Mouse (Mus musculus) neural tube, embryonic 10.5 days (tissue): ENCODE data around the gene Kmt5b.

Source experiments
- DNase-seq: peaks from one replicate; pipeline ENCODE4 v3.0.0-alpha.2; 2017; ENCODE audit warnings: low spot score; ENCODE audit errors: extremely low spot score

Kmt5b gene

DNA sequence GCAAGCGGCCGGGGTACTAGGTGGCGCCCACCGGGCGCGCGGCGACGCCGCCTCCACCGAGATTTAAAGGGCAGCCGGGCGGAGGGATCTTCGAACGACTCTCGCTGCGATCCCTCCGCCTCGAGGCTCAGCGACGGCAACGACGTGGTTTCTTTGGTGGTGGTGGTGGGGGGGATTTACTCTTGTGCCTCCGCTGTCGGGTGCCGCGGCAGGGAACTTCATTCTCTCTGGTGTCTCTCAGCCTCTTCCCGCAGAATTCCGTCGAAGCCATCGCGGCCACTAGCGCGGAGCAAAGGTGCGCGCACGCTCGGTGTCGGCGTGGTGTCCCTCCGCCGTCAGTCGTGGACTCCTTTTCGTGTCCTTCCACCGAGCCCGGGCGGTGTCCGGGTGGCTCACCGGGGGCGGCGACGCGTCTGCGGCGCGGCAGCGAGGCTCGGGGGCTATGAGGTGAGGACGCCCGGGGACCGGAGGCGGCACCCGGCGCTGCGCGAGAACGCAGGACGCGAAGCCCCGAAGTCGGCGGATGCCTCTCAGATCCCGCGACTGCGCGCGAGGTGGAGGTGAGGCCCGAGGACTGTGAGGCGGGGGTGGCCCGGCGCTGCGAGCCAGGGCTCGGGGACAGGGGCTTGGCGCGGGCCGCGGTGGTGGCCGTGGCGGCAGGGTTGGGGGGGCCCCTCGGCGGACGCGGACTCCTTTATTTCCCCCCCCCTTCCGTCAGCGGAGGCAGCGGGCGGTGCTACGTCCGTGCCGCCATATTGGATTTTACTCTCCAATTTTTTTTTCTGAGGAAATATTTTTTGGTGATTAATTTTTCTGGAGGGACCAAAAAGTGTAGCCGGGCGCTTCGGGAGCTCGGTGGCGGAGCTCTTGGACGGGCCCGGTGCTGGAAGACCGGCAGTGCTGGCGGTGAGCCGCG lies 818 bp downstream of the Kmt5b start:
- peak; percentile 90 for DNase-seq

DNA sequence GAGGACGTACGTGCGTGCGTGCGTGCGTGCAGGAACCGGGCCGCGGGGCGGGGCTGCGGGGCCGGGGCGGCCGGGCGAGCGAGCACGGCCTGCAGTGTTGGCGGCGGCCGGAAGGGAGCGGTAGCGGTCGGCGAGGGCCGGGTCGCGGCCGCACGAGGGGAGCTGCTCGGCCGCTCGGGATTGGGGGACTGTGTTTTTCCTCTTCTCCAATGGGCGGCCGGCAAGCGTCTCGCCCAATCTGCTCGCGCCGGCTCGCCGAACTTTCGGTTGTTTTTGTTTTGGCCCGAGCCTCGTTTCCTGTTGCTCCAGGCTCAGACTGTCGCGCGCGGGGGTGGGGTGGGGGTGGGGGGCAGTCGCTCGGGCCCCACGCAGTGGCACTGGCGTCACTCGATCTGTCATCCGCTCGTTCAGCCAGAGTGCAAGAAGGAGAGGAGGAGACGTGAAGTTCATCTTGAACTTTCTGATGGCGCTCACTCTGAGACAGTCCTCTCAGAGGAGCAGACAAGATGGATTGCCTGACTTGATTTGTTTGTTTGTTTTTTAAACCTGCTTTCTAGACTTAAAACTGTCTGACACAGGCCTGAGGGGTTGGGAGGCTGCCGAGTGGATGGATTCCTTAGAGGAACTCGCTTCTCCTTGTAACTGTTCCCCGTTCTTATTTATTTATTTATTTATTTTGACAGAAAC lies 1.6 kb downstream of the Kmt5b start:
- DNase-seq = peak; percentile 94

DNA sequence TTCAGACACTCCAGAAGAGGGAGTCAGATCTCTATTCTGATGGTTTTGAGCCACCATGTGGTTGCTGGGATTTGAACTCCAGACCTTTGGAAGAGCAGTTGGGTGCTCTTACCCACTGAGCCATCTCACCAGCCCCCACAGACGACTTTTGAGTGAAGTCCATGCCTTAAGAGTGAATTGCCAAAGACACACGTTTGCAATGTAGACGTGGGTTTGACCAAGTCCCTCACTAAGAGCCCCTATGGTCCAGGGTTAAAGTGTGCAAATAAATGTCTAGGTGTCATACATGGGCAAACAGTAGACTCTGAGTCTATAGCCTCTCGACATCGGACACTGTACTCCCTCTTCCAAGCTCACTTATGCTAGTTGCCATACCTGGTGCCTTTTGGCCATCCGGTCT lies 2.3 kb downstream of the Kmt5b start:
- no peak for DNase-seq

DNA sequence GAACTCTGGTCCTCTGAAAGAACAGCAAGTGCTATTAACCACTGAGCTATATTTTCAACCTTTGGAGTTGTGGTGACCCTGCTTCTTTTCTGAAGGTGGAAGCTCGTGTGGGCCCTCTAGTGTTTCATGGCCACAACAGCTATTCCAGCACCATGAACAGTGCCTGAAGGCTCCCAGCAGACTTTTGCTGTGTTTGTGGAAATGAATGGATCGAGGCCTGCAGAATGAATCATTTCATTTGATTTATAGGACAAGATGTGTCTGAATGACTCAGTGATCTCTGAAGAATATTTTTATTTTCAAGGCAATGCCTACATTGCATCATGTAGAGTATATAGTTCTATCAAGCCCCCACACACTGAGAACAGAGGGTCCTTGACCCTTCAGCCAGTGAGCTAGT lies 6.9 kb downstream of the Kmt5b start:
- DNase-seq = no peak

DNA sequence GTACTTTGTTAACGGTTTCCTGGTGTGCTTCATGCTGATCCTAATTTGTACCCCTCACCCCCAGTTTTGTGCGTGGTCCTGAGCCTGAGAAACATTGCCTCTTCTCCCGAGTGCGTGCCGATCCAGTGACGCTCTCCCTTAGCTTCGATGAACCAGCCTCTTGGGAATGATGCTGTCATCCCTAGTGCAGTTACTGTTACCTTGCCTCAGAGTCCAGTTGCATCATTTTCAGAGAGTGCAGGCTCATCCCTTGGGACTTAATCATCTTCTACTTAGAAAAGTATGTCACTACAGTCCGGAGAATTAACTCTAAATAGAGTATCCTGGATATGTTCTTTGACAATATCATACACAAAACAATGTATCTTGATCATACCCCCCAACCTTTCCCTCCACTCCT lies 11.5 kb downstream of the Kmt5b start:
- DNase-seq = no peak

DNA sequence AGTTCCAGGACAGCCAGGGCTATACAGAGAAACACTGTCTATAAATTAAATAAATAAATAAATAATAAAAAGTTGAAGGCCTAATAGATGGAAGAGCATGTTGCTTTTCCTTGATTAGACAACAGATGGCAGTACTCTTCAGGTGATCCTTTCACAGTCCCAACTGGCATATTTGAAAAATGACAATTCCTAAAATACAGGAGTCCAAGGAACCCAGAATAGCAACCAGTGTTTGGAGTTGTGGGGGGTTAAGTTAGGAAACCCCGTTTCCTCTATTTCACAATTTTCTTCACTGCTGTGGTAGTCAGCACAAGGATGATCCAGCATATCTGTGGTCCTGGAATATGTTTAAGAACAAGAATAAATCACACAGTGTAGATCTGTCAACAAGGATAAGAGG lies 22.9 kb downstream of the Kmt5b start:
- no peak for DNase-seq

DNA sequence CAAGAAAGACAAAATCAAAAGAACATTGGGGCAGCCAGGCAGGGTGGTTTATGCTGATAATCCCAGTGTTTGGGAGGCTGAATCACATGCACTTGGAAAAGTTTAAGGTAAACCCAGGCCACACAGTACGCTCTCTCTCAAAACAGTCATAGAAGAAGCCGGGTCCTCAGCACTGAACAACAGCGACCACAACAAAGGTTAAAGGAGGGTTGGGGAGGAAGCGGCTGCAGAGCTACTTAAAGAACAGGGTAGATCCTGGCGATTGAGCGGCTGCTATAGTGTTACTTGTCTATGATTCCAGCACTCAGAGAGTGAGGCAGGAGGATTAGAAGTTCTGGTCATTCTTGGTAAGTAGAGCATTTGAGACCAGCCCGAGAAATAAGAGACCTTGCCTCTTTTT lies 38.3 kb downstream of the Kmt5b start:
- no peak for DNase-seq

DNA sequence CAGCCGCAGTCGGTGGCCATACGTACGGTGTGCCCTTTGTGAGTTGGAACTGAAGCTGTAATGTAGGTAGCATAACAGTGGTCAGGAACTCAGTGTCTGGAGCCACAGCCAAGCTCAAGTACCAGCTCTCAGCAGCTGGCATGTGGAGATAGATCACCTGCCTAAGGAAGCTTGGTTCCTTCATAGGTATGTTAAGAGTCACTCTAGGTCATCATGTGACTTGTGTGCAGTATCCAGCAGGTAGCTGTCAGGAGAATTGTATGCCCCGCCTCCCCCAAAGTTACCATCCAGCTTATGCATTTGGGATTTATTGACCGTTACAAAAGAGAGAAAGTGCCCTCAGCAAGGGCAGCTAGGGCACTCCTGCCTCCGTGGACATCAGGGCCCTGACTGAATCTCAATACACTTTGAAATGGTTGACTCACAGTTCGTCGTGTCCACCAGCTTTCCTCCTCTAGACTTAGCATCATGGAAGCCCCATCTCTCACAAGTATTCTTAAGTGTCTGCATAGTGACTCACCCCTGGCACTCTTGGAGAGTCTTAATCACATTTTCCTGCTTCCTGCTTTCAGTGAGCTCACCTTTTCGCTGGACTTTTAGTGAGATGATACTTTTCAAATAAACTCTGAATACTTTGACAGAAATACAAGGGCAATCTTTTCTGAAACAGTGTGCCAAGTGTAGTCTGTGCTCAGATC lies 43.5 kb downstream of the Kmt5b start:
- no peak for DNase-seq

DNA sequence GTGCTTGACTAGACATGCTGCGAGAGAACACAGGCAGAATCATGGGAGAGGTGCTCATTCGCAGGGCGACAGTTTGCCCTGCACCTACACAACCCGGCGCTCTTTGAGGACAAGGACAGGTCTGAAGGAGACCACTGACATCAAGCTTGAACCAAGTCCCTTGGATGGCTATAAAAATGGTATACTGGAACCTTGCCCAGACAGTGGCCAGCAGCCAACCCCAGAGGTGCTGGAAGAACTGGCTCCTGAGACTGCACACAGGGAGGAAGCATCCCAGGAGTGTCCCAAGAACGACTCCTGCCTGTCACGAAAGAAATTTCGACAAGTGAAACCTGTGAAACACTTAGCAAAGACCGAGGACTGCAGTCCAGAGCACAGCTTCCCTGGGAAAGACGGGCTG lies 47.2 kb downstream of the Kmt5b start:
- no peak for DNase-seq

DNA sequence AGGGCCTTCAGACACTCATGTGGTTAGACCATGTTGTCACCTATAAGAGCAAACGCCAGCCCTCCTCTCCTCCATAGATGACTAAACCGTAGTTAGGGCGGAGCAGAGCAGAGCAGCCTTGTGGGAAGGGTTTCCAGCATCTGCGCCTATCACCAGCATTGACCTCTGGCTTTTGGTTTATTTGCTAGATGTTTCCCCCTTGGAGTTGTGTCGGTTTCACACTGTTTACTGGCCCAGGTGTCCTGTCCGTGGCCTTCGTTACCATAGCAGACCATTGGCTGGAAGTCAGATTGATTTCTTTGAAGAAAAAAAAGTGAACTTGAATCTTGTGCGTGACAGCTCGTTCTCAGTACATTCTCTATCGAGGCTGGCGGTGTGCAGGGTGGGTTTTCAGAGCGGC lies 48.6 kb downstream of the Kmt5b start:
- DNase-seq = no peak

DNA sequence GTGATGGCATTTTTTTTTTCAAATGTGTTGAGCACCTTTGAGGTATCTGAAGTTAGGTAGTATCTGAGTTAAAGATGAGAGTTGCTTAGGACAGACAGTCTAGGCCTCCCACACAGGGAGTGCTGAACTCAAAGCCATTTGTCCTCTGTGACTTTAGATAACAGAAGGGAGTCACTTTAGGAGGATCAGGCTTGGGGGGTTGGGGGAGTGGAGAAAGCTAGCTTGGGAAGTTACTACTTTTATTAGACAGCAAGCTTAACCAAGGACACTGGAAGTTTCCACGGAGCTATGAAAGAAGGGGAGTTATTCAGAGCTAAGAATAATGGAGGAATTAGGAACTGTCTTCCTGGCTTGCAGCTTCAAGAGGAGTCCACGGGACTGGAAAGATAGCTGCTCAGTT lies 51.9 kb downstream of the Kmt5b start:
- DNase-seq = no peak

DNA sequence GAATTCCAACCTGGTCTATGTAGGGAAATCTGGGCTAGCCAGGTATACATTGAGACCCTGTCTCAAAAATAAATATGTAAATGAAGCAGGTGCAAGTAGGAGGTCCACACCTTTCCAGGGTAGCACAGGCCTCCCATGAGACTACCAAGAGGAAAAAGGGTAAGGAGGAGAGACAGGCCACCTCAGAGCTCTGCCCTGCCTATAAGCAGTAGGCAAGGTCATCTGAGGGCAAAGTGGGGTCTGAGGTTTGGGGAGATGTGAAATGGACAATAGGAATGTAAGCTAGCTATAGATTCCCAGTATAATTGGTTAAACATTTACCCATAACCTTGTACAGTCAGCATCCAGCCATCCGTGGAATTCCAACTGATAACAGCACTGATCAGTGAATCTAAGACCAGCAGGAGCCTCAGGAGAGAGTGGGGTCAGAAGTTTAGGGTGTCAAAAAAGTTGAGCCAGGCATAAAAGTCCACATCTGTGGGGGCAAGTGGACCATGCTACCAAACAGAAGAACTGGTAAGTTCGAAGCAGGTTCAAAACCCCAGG lies 52.8 kb downstream of the Kmt5b start:
- DNase-seq = no peak

DNA sequence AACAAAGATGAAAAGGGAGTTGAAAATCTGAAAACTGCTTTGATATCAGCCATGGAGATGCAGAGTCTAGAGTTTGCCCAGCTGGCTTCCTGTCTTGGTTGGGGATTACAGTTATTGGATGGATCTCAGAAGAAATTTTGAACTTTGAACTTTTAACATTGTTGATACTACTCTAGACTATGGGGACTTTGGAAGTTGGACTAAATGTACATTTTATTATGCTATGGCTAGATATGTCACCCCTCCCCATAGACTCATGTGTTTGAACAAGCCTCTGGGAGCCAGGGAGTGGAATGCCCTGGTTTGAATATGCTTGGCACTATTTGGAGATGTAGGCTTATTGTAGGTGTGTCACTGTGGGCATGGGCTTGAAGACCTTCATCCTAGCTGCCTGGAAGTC lies 57.8 kb downstream of the Kmt5b start:
- DNase-seq = no peak

DNA sequence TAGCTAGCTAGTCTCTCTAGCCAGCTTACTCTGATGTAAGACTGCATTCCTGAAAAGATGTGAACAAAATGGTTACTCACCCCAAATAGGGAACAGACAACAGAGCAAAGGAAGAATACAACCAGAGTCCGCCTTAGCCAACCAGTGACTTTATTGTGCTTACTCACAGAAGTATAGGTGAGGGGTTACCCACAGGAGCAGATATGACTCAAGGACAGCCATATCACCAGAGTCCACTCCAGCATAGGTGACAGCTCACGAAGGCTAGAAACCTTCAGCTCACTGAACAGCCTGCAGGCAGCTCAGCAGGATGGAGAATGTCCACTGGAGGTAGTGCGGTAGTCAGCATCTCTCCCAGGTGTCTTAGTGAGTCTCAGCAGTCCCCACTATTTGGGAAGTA lies 62.6 kb downstream of the Kmt5b start:
- no peak for DNase-seq

DNA sequence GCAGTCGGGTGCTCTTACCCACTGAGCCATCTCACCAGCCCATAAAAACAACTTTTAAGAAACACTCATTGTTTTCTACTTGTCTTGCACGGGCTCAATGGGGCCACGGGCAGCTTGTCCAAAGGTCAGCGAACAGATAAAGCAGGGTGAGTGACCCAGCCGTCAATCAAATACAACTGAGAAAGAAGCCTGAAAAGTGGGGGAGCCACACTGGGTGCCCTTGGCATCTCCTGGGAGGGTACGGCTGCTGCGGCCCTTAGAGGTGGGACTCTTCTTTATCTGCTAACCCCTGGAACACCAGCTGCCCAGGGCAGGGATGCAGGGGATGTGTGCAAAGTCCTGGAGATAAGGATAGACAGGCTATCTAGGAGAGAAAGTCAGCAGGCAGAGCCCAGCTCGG lies 64.5 kb downstream of the Kmt5b start:
- no peak for DNase-seq

DNA sequence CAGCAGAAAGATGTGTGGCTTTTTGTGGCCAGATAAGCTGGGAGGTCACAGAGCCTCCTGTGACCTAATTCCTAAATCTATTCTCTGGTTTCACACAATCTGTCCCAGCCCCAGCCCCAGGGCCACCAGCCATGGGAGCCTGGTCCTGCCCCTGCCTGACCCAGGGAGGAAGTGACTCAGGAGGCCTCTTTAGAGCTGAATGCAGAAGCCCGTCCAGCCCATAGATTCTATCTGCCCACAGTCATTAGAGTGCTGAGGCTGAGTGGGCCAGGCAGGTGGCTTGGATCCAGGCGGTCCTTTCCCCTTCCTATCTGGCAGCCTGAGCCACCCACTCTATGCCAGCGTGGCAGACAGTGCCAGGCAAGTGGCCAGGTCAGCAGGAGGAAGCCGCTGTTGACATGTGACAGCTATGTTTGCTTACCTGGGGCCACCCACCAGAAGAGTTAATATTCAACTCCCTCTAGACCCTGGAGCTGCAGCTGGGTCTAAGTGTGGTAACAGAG lies 65.7 kb downstream of the Kmt5b start:
- DNase-seq = no peak

DNA sequence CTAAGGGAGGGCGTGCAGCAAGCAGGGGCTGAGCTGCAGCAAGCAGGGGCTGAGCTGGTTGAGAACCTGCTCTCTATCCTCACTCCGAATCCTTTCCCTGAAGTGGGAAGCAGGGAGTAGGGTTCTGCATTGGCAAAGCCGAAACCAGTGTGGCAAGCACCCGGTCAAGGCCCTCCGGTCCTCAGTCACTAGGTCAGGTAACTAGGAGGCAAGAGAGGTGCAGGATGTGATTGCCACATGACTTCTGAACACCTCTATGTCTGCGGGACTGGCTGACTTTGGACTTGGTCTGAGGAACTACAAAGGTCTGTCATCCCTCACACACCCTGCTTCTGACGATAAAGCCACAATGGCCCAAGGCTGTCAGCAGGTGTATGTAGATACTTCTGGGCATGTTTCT lies 67.1 kb downstream of the Kmt5b start:
- no peak for DNase-seq

DNA sequence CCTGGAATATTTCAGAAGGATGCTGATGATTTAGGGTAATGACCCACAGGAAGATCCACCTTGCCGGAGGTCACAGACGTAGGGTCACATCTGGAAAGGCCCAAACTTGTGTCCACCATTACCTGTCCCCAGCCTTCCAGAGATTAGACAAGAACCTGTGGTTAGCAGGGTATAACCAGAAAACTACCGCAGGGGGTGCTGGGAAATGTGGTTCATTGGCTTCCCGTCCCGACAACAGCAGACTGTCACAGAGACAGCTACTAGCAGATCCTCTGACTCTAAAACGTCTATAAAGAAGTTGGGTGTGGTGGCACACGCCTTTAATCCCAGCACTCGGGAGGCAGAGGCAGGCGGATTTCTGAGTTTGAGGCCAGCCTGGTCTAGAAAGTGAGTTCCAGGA lies 69.6 kb downstream of the Kmt5b start:
- no peak for DNase-seq

DNA sequence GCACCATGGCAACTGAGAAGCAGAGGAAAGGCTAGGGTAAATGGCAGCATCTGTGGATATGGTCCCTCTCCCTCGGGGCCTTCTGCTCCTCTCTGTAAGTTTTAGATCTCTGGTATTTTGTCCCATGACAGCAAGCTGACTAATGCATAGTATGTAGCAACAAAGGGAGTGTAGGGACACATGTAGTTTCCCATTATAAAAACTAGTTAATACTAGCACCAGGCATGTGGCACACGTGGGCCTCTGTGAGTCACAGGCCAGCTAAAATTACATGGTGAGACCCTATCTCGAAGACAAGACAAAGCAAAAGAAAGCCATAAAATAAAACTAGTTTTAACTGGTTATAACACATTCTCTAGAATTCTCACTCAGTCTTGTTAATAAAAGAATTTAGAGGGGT lies 71.7 kb downstream of the Kmt5b start:
- no peak for DNase-seq

DNA sequence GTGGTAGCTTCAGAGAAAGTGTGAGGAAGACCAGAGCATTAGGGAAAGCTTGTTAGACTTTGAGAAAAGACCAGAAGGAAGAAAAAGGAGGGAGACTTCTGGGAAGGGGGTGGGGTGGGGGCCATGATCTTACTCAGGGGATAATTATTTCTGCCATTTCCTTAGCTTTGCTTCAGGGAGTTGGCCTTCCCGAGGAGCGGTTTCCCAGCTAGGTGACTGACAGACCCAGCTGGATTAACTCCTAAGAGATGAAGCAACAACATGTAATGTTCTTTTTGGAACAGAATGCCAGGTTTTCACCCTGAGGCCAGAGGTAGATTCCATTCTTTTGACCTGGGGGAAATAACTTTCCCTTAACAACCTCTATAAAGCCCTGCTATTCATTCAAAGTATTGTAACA lies 72.5 kb downstream of the Kmt5b start:
- no peak for DNase-seq

DNA sequence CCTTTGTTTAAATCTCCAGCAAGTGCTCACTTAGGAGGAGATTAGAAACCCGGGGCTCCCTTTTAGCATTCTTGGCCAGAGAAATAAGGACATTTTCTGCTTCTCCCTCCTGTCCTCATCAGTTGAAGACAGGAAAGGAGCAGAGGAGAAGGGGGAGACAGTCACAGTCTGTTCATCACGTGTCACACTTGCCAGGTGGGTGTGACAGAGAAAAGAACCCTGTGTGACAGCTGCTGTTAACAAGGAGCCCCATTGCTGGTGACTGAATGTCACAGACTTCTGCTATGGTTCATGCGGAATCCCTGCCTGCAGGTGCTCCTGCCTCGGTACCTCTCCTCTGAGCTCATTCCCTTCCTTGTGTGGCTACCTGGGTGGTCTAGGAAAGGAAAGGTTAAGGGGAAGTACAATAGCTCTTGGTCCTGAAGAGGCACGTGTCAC lies 73.0 kb downstream of the Kmt5b start:
- no peak for DNase-seq

DNA sequence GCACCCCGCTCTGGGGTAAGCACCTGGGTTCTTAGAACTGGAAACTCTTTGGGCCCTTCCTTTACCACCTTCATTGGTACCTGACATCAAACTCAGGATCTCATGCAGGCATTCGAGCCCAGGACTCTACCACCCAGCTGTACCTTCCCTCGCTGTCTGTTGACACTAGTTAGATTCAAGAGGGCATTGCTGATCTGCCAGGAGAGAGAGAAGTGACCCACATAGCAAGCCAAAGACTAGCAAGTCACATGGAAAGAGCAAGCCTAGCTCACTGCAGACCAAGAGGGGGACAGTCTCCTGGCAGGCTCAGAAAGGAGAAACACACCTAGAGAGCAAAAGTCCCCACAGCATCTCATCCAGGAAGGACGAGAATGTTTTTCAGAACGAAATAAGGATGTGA lies 73.5 kb downstream of the Kmt5b start:
- no peak for DNase-seq
